Mouse (Mus musculus): ENCODE measurements at regions not wholly inside any gene's neighbourhood (a gene's known extent, or its start where the extent isn't known, plus 50 kb on each side); places are given as distances from the start of the nearest gene placed in this dataset.
"Not testable (repeated sequence)": the region's sequence is repeated elsewhere in the genome, so short reads cannot be mapped to it uniquely, and the experiment has no call there.

DNA sequence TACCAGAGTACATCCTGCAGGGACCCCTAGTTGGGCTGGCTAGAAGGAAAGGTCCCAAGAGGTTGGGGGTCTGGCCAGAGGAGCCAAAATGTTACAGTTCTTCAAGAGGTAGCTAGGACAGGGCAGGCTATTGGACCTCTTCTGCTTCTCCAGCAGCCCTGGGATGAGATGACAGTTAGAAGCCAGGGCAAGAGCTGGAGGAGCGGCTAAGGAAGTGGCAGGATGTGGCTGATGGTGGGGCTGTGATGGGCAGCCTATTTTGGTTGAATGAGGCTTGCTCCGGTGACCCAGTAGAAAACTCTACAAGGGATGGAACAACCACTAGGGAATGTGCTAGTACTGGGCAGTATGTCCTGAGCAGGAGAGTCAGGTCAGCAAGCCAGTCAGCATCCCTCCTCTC, 82.8 kb downstream of the Ddx11 start:
- H3K36me3 ChIP-seq, result no peaks in the 10 kb centered on the region
- no peak overlapping the region for H3K9ac ChIP-seq
- WGBS, result 82% methylated on average over 2 of the region's 2 CpGs
- ATAC-seq (ENCODE audit: borderline replicate concordance, extremely low read depth, low FRiP score, low TSS enrichment), result no peak
- no peaks in the 10 kb centered on the region for H3K27me3 ChIP-seq
- H3K4me3 ChIP-seq, result no peak overlapping the region
- H3K4me2 ChIP-seq, result no peak overlapping the region
- no peak overlapping the region for H3K27ac ChIP-seq
- no peaks in the 10 kb centered on the region for H3K9me3 ChIP-seq
- no peaks in the 10 kb centered on the region for H3K4me1 ChIP-seq

DNA sequence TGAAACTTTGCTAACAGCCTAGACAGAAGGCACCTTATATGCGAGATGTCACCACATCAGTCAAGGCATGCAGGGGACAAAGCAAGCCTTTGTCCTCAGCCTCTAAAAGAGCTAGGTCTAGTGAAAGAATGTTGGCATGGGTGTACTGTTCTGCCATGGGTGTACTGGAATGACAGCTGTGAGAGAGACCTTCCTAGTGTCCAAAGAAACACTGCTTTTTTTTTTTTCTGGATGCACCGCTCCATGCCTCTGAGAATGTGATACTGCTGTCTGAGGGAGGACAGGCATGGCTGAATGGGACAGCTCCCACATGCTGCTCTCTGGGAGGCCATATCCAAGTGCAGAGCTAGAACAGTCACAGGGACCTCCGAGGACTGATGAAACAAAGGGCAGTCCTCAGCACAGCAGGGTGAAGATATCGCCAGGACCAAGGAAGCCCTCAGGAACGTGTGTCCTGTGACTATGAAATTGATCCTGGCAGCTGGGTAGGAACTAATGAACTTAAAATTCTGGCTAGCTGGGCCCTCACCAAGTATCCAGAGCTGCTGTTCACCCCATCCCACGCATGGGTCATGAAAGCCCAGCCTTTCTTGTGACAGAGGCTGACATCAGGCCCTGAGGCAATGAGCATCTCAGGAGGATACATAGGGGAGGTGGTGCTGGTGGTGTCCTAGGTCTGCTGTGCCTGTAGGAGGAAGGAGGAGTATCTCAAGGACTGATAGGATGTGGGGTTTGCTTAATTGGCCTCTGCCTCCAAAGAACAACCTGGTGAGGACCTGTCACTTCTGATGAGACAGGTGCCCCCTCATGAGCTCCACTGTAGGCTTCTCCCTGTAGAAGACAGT, 84.6 kb downstream of the Ddx11 start:
- not testable (repeated sequence) for H3K4me2 ChIP-seq; H3K4me3 ChIP-seq; H3K36me3 ChIP-seq; H3K4me1 ChIP-seq; H3K9ac ChIP-seq; H3K9me3 ChIP-seq; H3K27me3 ChIP-seq; ATAC-seq (ENCODE audit: borderline replicate concordance, extremely low read depth, low FRiP score, low TSS enrichment); H3K27ac ChIP-seq
- 60% methylated on average over 6 of the region's 6 CpGs for WGBS

DNA sequence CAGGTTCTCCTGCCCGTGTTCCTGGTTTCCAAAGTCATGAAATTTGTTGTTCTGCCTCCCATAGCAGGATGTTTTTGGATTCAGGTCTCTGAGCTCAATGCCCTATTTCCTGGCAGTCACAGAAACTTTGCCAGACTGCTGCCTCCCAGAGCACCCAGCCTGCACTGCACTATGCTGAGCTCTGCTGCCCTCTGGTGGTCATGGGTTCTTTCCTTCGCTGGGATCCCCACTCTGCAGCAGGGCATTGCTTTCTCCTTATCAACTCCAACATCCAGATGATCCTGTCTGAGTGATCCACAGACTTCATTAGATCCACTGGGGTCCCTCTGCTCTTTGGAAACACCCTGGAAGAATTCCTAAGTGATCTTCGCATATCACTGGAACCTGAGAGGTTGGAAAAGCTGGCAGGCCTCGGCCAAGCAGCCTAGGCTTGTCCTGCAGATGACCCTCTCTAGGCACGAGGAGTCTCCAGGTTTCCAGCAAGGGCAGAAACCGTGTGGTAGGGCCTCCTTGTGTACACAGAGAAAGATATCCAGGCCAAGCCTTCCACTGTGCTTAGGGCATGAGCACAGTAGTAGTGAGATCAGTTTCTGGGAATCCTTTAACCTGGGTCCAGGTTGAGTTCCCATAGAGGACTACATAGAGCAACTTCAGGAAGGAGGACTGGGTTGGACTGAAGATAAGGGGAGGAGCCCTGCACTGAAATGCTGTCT, 85.6 kb downstream of the Ddx11 start:
- peak; percentile 72 for ATAC-seq (ENCODE audit: borderline replicate concordance, extremely low read depth, low FRiP score, low TSS enrichment)
- H3K27me3 ChIP-seq, H3K27ac ChIP-seq, H3K4me1 ChIP-seq, H3K9me3 ChIP-seq, H3K4me3 ChIP-seq, H3K4me2 ChIP-seq, H3K36me3 ChIP-seq, H3K9ac ChIP-seq: not testable (repeated sequence)
- 36% methylated on average over 4 of the region's 6 CpGs for WGBS

DNA sequence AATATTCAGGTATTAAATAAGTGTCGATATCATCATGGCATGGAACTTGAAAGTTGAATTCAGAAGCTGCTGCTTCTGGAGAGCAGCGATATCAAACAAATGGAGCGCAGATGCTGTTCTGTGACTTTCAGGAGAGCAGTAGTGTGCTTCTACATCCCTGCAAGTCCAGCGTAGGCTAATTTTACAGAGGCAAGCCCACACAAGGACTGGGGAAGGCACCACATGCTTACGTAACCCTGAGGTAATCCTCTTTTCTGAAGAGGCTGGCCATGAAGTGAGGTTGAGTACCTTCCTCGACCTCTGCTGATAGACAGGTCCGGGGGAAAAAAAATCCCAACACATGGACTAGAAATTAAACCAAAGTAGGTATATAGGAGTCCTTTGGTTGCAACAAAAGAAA, 88.2 kb downstream of the Ddx11 start:
- no peaks in the 10 kb centered on the region for H3K27me3 ChIP-seq
- no peaks in the 10 kb centered on the region for H3K9me3 ChIP-seq
- no peaks in the 10 kb centered on the region for H3K36me3 ChIP-seq
- H3K4me2 ChIP-seq, result no peak overlapping the region
- no peak for ATAC-seq (ENCODE audit: borderline replicate concordance, extremely low read depth, low FRiP score, low TSS enrichment)
- H3K27ac ChIP-seq, result no peak overlapping the region
- H3K4me1 ChIP-seq, result no peaks in the 10 kb centered on the region
- H3K4me3 ChIP-seq, result no peak overlapping the region
- WGBS, result 70% methylated on average over 7 of the region's 7 CpGs
- no peak overlapping the region for H3K9ac ChIP-seq

DNA sequence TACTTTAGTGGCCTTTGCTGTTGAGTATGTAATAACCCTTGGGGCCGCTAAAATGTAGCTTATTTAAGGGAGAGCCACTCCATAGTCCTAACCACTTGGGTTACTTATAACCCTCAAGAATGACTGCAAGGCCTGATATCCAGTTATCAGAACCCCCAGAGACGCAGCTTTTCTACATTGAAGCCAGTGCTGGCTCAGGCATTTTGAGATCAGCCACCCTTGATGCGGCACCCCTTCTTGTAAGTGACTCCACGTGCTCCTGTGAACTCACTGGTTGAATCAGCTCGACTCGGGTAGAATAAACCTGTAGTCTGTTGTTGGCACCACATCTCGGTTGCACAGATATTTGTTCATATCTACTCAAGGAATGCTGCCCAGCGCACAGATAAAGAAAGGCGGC, 89.3 kb downstream of the Ddx11 start:
- no peak overlapping the region for H3K4me3 ChIP-seq
- no peaks in the 10 kb centered on the region for H3K9me3 ChIP-seq
- H3K4me2 ChIP-seq, result no peak overlapping the region
- H3K36me3 ChIP-seq, result no peaks in the 10 kb centered on the region
- no peak for ATAC-seq (ENCODE audit: borderline replicate concordance, extremely low read depth, low FRiP score, low TSS enrichment)
- no peaks in the 10 kb centered on the region for H3K4me1 ChIP-seq
- no peak overlapping the region for H3K27ac ChIP-seq
- 86% methylated on average over 9 of the region's 9 CpGs for WGBS
- H3K27me3 ChIP-seq, result no peaks in the 10 kb centered on the region
- H3K9ac ChIP-seq, result no peak overlapping the region

DNA sequence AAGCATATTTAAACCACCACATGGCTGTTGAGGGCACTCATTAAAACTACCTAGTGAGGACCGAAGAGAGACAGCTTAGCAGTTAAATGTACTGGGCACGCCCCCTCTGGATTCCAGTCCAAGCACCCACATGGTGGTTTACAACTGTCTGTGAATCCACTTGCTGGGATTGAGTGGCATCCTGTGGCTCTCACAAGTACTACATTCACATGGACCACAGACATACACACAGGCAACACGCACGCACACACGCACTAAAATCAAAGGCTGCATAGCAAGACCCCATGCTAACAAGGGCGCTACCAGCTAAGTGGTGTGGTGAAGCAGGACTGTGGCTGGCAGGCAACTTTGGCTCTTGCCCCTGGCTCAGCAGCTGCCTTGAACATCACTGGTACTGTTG, 95.0 kb downstream of the Ddx11 start:
- Histone ChIP-seq H3K36me3 (no peaks in the 10 kb centered on the region), H3K4me1 (no peaks in the 10 kb centered on the region), H3K27ac (no peak overlapping the region), H3K9me3 (no peaks in the 10 kb centered on the region), H3K4me3 (no peak overlapping the region), H3K9ac (no peak overlapping the region), H3K4me2 (no peak overlapping the region), H3K27me3 (no peaks in the 10 kb centered on the region)
- no peak for ATAC-seq (ENCODE audit: borderline replicate concordance, extremely low read depth, low FRiP score, low TSS enrichment)
- 92% methylated on average over 6 of the region's 6 CpGs for WGBS

DNA sequence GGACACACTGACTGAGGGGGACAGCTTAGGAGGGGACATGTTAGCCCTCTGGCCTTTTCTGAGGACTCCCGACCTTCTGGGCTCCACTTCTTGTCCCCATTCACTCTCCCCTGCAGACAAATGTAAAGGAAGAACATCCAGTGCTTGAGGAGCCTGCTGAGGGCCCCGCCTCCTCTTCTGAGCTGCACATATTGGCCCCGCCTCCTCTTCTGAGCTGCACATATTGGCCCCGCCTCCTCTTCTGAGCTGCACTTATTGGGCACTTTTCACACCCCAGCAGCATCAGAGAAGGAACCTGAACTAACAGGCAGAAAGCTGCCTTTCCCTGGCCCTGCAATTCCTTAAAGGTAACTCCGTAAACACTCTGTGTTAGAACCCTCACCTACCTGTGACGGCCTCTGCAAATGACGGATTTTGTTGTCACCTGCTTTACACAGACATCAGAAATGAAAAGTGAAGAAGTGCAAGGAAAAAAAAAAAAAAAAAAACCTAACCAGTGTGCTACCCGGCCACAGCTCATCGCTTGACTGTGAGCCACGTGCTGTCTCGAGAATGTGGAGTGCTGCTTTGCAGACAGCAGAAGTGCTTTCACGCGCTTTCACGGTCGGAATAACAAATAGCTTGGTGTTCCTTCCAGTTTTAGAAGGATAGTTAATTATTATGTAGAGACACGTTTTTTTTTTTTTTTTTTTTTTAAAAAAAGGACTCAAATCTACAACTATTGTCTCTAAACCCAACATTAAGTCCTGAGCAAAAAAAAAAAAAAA, 96.5 kb downstream of the Ddx11 start:
- no peak overlapping the region for H3K27ac ChIP-seq
- H3K9ac ChIP-seq, result no peak overlapping the region
- no peaks in the 10 kb centered on the region for H3K27me3 ChIP-seq
- H3K4me3 ChIP-seq, result no peak overlapping the region
- H3K4me1 ChIP-seq, result 0 out of 2 replicates have a peak, but pooled peaks cover 4% of the 10 kb centered on the region
- 47% methylated on average over 16 of the region's 16 CpGs for WGBS
- no peak for ATAC-seq (ENCODE audit: borderline replicate concordance, extremely low read depth, low FRiP score, low TSS enrichment)
- no peaks in the 10 kb centered on the region for H3K9me3 ChIP-seq
- H3K4me2 ChIP-seq, result no peak overlapping the region
- no peaks in the 10 kb centered on the region for H3K36me3 ChIP-seq

DNA sequence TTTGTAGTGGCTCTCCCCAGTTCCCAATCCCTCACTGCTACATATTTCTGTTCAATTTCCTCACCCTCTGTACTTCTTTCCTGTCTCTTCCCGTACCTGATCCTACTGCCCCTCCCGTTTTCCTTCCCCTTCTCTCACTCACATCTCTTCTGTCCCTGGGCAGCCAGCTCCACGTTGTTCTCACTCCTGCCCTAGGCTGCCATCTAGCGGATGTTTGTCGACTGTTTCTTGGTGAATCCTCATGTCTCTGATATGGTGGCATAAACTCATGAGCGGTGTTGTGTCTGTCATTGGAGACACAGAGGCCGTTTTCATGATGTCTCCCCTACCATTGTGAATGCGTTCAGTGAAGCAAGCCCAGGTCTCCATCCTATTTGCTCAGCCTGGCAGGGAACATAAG, 97.9 kb downstream of the Ddx11 start:
- H3K9ac ChIP-seq, result no peak overlapping the region
- H3K27ac ChIP-seq, result no peak overlapping the region
- no peaks in the 10 kb centered on the region for H3K36me3 ChIP-seq
- no peak overlapping the region for H3K4me2 ChIP-seq
- H3K4me3 ChIP-seq, result no peak overlapping the region
- 0 out of 2 replicates have a peak, but pooled peaks cover 4% of the 10 kb centered on the region for H3K4me1 ChIP-seq
- ATAC-seq (ENCODE audit: borderline replicate concordance, extremely low read depth, low FRiP score, low TSS enrichment), result no peak
- no peaks in the 10 kb centered on the region for H3K27me3 ChIP-seq
- WGBS, result 6% methylated on average over 8 of the region's 8 CpGs
- no peaks in the 10 kb centered on the region for H3K9me3 ChIP-seq

DNA sequence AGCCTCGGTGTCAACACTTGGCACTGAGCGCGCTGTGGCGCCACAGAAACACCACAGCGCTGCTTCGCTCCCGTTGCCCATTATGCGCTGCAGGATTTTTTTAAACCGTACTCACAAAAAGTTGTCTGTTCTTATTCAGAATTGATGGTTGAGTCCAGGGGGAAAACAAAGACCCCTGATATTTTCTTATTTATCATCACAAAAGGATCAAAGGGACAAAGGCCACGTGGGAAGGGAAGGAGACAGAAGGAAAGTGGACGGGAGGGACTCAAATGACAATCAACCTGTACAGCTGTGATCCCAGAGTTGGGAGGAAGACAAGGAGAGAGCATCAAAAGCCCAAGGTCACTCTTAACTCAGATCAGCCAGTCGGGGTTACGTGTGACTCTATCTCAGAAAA, 100.4 kb downstream of the Ddx11 start:
- no peaks in the 10 kb centered on the region for H3K9me3 ChIP-seq
- no peak overlapping the region for H3K4me3 ChIP-seq
- H3K27me3 ChIP-seq, result no peaks in the 10 kb centered on the region
- no peak overlapping the region for H3K4me2 ChIP-seq
- no peak overlapping the region for H3K9ac ChIP-seq
- WGBS, result 84% methylated on average over 13 of the region's 13 CpGs
- ATAC-seq (ENCODE audit: borderline replicate concordance, extremely low read depth, low FRiP score, low TSS enrichment), result no peak
- H3K4me1 ChIP-seq, result 0 out of 2 replicates have a peak, but pooled peaks cover 4% of the 10 kb centered on the region
- no peaks in the 10 kb centered on the region for H3K36me3 ChIP-seq
- no peak overlapping the region for H3K27ac ChIP-seq

DNA sequence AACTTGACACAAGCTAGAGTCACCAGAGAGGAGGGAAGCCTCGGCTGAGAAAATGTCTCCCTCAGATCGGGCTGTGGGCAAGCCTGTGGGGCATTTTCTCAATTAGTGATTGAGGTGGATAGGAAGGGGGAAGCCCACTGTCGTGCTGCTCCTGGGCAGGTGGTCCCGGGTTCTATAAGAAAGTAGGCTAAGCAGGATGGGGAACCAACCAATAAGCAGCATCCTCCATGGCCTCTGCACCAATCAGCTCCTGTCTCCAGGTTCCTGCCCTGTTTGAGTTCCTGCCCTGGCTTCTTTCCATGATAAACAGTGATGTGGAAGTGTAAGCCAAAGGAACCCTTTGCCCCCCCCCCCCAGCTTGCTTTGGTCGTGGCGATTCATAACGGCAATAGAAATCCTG, 100.9 kb downstream of the Ddx11 start:
- 36% methylated on average over 7 of the region's 7 CpGs for WGBS
- H3K4me2 ChIP-seq, result no peak overlapping the region
- no peak overlapping the region for H3K4me3 ChIP-seq

DNA sequence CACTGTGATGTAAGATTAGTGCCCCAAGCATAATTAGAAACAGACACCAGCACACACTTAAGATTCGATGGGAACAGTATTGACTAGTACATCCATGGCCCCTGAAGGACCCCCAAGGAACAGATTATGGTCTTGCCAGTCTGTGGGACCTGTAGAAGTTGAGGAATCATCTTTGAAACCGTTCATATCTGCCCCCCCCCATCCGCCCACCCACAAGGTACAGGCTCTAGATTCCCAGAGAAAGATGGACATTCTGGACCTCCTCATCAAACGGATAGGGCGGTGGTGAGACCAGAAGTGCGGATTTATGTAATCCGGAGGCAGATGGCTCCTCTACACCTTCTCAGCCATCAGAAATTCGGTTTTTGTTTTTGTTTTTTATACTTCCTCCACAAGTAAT, 109.1 kb downstream of the Ddx11 start:
- Histone ChIP-seq H3K27ac (no peak overlapping the region), H3K27me3 (no peaks in the 10 kb centered on the region; the same call in 1 of the 2 replicates), H3K4me2 (no peak overlapping the region), H3K36me3 (no peaks in the 10 kb centered on the region), H3K4me3 (no peak overlapping the region), H3K9me3 (no peaks in the 10 kb centered on the region), H3K9ac (no peak overlapping the region), H3K4me1 (0 out of 2 replicates have a peak, but pooled peaks cover 3% of the 10 kb centered on the region)
- ATAC-seq (ENCODE audit: borderline replicate concordance, extremely low read depth, low FRiP score, low TSS enrichment), result no peak
- WGBS, result 74% methylated on average over 8 of the region's 8 CpGs

More for the DNA sequence above, 100.9 kb downstream of the Ddx11 start:
- Histone ChIP-seq H3K9me3 (no peaks in the 10 kb centered on the region), H3K27ac (no peak overlapping the region), H3K4me1 (0 out of 2 replicates have a peak, but pooled peaks cover 4% of the 10 kb centered on the region), H3K36me3 (no peaks in the 10 kb centered on the region), H3K9ac (no peak overlapping the region), H3K27me3 (no peaks in the 10 kb centered on the region)
- no peak for ATAC-seq (ENCODE audit: borderline replicate concordance, extremely low read depth, low FRiP score, low TSS enrichment)

Measured in lung, embryonic 15.5 days (tissue).